Mouse (Mus musculus) frontal cortex, adult (tissue): Measurements from ENCODE around the gene Sppl2b.

Source experiments
- ATAC-seq: cut with Nextera tagmentation; 2 replicates; pipeline ENCODE4 v1.9.2; 2017; ENCODE audit warnings: mild to moderate bottlenecking, moderate library complexity, mixed read lengths; ENCODE audit not compliant: low TSS enrichment

Sppl2b gene

DNA sequence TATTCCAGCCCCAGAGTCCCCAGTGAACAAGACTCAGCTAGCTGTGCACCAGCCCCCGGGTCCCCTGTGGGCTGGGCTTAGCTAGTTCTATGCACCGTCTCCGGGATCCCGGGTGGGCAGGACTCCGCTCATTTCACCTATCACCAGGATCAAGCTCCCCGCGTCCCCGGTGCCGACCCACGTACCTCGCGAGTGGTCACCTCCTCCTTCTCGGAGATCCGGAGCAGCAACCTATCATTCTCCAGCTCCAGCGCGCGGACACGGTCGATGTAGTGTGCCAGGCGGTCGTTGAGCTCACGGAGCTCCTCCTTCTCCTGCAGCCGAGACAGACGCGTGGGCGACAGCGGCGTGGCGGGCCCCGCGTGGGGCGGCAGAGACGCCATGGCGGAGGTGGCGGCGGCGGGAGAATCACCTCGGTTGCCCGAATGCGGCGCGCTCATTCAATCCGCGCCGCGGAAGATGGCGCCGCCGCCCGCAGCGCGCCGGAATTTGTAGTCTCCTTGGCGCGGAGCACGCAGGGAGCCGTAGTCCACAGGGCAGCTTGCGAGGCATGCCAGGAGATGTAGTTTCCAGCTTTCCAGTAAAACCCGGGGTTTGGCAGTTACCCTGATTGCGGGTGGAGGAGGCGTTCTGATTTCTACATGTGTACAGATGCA is 62.8 kb downstream of the Sppl2b start, which contains the start of gene Lmnb2:
Gene Lmnb2 (minus strand): TSS at position 467 of the 656 bp plus-strand sequence.
- ATAC-seq, result peak; percentile 94
